Mouse (Mus musculus) midbrain, embryonic 11.5 days (tissue): ENCODE results near the gene Eomes. TPM values are rescaled to one million over a fixed set of nuclear protein-coding genes. Genes with fewer than 3 reads are reported as not detected.

Experiments used
- ATAC-seq: fragments of 200-750 bp; cut with Nextera tagmentation; 2 replicates; pipeline ENCODE4 v1.8.0; 2017; ENCODE audit warnings: moderate TSS enrichment, moderate library complexity; ENCODE audit not compliant: low FRiP score
- DNase-seq: peaks from one replicate; pipeline ENCODE4 v3.0.0; 2015; ENCODE audit warnings: low spot score; ENCODE audit errors: missing footprints
- H3K27ac ChIP-seq: fragments of 300-500 bp; sonication (generic); 2 replicates; pipeline ENCODE4 v1.5.1; 2014; ENCODE audit warnings: low read depth, low read length
- H3K27me3 ChIP-seq: fragments of 300-500 bp; sonication (generic); 2 replicates; pipeline ENCODE4 v1.6.1; 2014; ENCODE audit warnings: mild to moderate bottlenecking, low read length, moderate library complexity, mixed read lengths; ENCODE audit not compliant: control insufficient read depth, insufficient read depth
- H3K36me3 ChIP-seq: fragments of 300-500 bp; sonication (generic); 2 replicates; pipeline ENCODE4 v1.6.1; 2014; ENCODE audit warnings: mild to moderate bottlenecking, low read length, moderate library complexity, mixed read lengths; ENCODE audit not compliant: control insufficient read depth, insufficient read depth
- H3K4me1 ChIP-seq: fragments of 300-500 bp; sonication (generic); 2 replicates; pipeline ENCODE4 v1.6.1; 2014; ENCODE audit warnings: low read length; ENCODE audit not compliant: control insufficient read depth, insufficient read depth
- H3K4me2 ChIP-seq: fragments of 300-500 bp; sonication (generic); 2 replicates; pipeline ENCODE4 v1.6.1; 2014; ENCODE audit warnings: mild to moderate bottlenecking, moderate library complexity
- H3K4me3 ChIP-seq: fragments of 300-500 bp; sonication (generic); 2 replicates; pipeline ENCODE4 v1.5.1; 2014; ENCODE audit warnings: low read depth, low read length
- H3K9ac ChIP-seq: fragments of 300-500 bp; sonication (generic); 2 replicates; pipeline ENCODE4 v1.6.1; 2014; ENCODE audit warnings: low read length
- H3K9me3 ChIP-seq: fragments of 300-500 bp; sonication (generic); 2 replicates; pipeline ENCODE4 v1.6.1; 2016; ENCODE audit warnings: low read length; ENCODE audit not compliant: control insufficient read depth
- WGBS: fragments of 180-500 bp; shearing (Covaris S2); extraction: QIAGEN DNeasy Blood & Tissue Kit; methylation state at CpG from one replicate; pipeline ENCODE4 v1.1.7; 2014; 5-methylcytosine and 5-hydroxymethylcytosine counted together
- polyA plus RNA-seq: library from polyadenylated mRNA; unstranded; fragments of >200 nt; fragmentation: Nextera tagmentation; extraction: Ambion mirVana; gene quantifications from 2 replicates; pipeline ENCODE4 v1.2.1, GENCODE M21; 2014

The Eomes gene
- polyA plus RNA-seq, 1 experiment from 2014 or later = 1.1 TPM

GRCm38 (mm10) chr9:118506404-118507231 is 28.6 kb downstream of the Eomes start:
- Histone ChIP-seq H3K36me3 (no peaks in the 10 kb centered on the region), H3K4me2 (peak overlapping the region; percentile 99), H3K4me3 (peak overlapping the region; percentile 94), H3K9me3 (no peaks in the 10 kb centered on the region), H3K27me3 (no peaks in the 10 kb centered on the region), H3K27ac (peak overlapping the region; percentile 35; the same call in 1 of the 2 replicates), H3K4me1 (peaks cover 18% of the 10 kb centered on the region), H3K9ac (peak overlapping the region; percentile 94)
- peak; percentile 93 for DNase-seq
- peak; percentile 71 for ATAC-seq
- WGBS = under 1% methylated on average over 57 of the region's 57 CpGs

DNA sequence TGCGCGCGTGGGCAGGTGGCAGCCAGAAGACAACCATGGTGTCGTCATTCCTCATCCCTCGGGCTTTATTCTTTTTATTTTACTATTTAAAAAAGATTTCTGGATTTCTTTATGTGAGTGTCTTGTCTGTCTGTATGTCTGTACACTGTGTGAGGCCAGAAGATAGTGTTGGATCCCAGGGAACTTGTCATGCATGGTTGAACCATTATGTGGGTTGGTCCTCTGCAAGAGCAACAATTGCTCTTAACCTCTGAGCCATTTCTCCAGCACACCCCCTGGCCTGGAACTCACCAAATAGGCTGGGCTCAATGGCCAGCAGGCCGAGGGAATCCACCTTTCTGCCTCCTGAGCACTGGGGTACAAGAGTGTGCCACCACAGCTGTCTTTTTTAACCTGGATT is 29.5 kb downstream of the Eomes start:
- H3K9ac ChIP-seq = no peak overlapping the region; the same call in 1 of the 2 replicates
- no peak for ATAC-seq
- WGBS = 70% methylated on average over 6 of the region's 6 CpGs

DNA sequence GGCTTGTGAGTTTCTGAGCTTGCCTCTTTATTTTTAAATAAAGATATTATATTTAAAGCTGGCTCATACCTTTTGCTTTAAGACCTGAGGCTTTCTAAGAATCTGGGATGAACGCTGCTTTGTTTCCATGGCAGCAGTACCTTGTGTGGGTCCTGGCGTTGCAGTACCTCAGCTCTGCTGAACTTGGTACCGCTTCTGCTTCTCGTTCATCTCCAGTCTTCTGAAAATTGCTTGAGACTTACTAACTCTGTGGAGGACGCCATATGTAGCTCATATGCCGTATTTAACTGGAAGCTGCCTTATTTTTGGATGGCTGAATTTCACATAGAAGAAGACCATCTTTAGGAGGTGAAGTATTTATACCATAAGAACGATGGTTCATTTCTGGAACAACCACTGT is 30.6 kb downstream of the Eomes start:
- Histone ChIP-seq H3K27me3 (no peaks in the 10 kb centered on the region), H3K9me3 (no peaks in the 10 kb centered on the region), H3K4me2 (no peak overlapping the region), H3K27ac (no peak overlapping the region), H3K4me1 (peaks cover 18% of the 10 kb centered on the region), H3K4me3 (no peak overlapping the region), H3K36me3 (no peaks in the 10 kb centered on the region), H3K9ac (no peak overlapping the region)
- WGBS = 91% methylated on average over 7 of the region's 7 CpGs
- no peak for DNase-seq
- ATAC-seq = no peak

More for the DNA sequence above, 29.5 kb downstream of the Eomes start:
- Histone ChIP-seq H3K4me1 (peaks cover 18% of the 10 kb centered on the region), H3K4me3 (peak overlapping the region; percentile 94), H3K4me2 (peak overlapping the region; percentile 99; the same call in 1 of the 2 replicates), H3K36me3 (no peaks in the 10 kb centered on the region), H3K27me3 (no peaks in the 10 kb centered on the region), H3K27ac (no peak overlapping the region), H3K9me3 (no peaks in the 10 kb centered on the region)
- DNase-seq = no peak

GRCm38 (mm10) chr9:118510941-118511690 is 33.1 kb downstream of the Eomes start:
- WGBS = 84% methylated on average over 15 of the region's 15 CpGs

GRCm38 (mm10) chr9:118512681-118513233 is 34.7 kb downstream of the Eomes start:
- no peak for ATAC-seq
- DNase-seq = no peak
- no peaks in the 10 kb centered on the region for H3K9me3 ChIP-seq
- no peak overlapping the region for H3K9ac ChIP-seq
- no peaks in the 10 kb centered on the region for H3K27me3 ChIP-seq
- H3K4me2 ChIP-seq = no peak overlapping the region
- H3K27ac ChIP-seq = no peak overlapping the region
- peaks cover 6% of the 10 kb centered on the region for H3K4me1 ChIP-seq
- no peaks in the 10 kb centered on the region for H3K36me3 ChIP-seq
- WGBS = 87% methylated on average over 3 of the region's 3 CpGs
- no peak overlapping the region for H3K4me3 ChIP-seq

More at GRCm38 (mm10) chr9:118510941-118511690, 33.1 kb downstream of the Eomes start:
- H3K4me2 ChIP-seq = no peak overlapping the region
- peaks cover 15% of the 10 kb centered on the region for H3K4me1 ChIP-seq
- H3K36me3 ChIP-seq = no peaks in the 10 kb centered on the region
- no peak overlapping the region for H3K4me3 ChIP-seq
- H3K9ac ChIP-seq = no peak overlapping the region
- H3K27ac ChIP-seq = no peak overlapping the region
- H3K9me3 ChIP-seq = no peaks in the 10 kb centered on the region
- no peak for DNase-seq
- no peak for ATAC-seq
- no peaks in the 10 kb centered on the region for H3K27me3 ChIP-seq

- Histone ChIP-seq H3K4me1 (no peaks in the 10 kb centered on the region), H3K27me3 (no peaks in the 10 kb centered on the region), H3K9me3 (no peaks in the 10 kb centered on the region), H3K36me3 (no peaks in the 10 kb centered on the region), H3K4me3 (no peak overlapping the region), H3K27ac (no peak overlapping the region), H3K4me2 (no peak overlapping the region), H3K9ac (no peak overlapping the region)
- DNase-seq (no peak), ATAC-seq (no peak)
- WGBS = 95% methylated on average over 6 of the region's 6 CpGs
Measured at GRCm38 (mm10) chr9:118515476-118515875, 37.5 kb downstream of the Eomes start.

GRCm38 (mm10) chr9:118516162-118516561 is 38.1 kb downstream of the Eomes start:
- 95% methylated on average over 3 of the region's 3 CpGs for WGBS
- H3K4me3 ChIP-seq = no peak overlapping the region
- H3K4me1 ChIP-seq = no peaks in the 10 kb centered on the region; the same call in 1 of the 2 replicates
- H3K27ac ChIP-seq = no peak overlapping the region
- ATAC-seq (no peak), DNase-seq (no peak)
- no peaks in the 10 kb centered on the region for H3K36me3 ChIP-seq
- H3K27me3 ChIP-seq = no peaks in the 10 kb centered on the region
- no peaks in the 10 kb centered on the region for H3K9me3 ChIP-seq
- no peak overlapping the region for H3K9ac ChIP-seq
- no peak overlapping the region for H3K4me2 ChIP-seq

DNA sequence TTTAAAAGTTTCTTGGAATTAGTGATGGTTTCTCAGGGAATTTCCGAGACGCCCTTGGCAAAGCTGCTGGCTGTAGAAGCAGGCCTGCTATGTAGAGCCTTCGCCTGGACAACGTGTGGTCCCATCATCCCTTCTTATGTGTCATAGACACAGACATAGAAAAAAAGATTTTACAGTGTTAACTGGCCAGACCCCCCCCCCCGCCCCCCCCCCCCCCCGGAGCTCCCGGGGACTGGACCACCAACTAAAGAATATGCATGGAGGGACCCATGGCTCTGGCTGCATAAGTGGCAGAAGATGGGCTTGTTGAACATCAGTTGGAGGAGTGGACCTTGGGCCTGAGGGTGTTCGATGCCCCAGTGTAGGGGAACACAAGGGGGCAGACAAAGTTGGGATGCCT is 39.6 kb downstream of the Eomes start:
- Histone ChIP-seq H3K27ac (no peak overlapping the region), H3K36me3 (no peaks in the 10 kb centered on the region), H3K4me2 (no peak overlapping the region), H3K4me1 (no peaks in the 10 kb centered on the region; the same call in 1 of the 2 replicates), H3K9me3 (no peaks in the 10 kb centered on the region), H3K4me3 (no peak overlapping the region), H3K27me3 (no peaks in the 10 kb centered on the region), H3K9ac (no peak overlapping the region)
- DNase-seq (no peak), ATAC-seq (no peak)
- 85% methylated on average over 8 of the region's 8 CpGs for WGBS
